Mouse (Mus musculus): ENCODE results near the gene Mgarp.
"Not testable (repeated sequence)": the region's sequence is repeated elsewhere in the genome, so short reads cannot be mapped to it uniquely, and the experiment has no call there.

Mgarp gene

GRCm38 (mm10) chr3:51395461-51396145 is 935 bp downstream of the Mgarp start:
- no peak for DNase-seq

GRCm38 (mm10) chr3:51394881-51395280 is 1.7 kb downstream of the Mgarp start:
- no peak for DNase-seq

GRCm38 (mm10) chr3:51393651-51394050 is 2.9 kb downstream of the Mgarp start:
- no peak for DNase-seq

- not testable (repeated sequence) for DNase-seq
Measured at GRCm38 (mm10) chr3:51393018-51393417, 3.5 kb downstream of the Mgarp start.

- DNase-seq = no peak
Measured at GRCm38 (mm10) chr3:51391591-51391990, 4.9 kb downstream of the Mgarp start.

GRCm38 (mm10) chr3:51391095-51391494 is 5.4 kb downstream of the Mgarp start:
- no peak for DNase-seq

GRCm38 (mm10) chr3:51388904-51389303 is 7.6 kb downstream of the Mgarp start:
- no peak for DNase-seq

GRCm38 (mm10) chr3:51387868-51388381 is 8.6 kb downstream of the Mgarp start:
- peak; percentile 66 for DNase-seq

- no peak for DNase-seq
Measured at GRCm38 (mm10) chr3:51387134-51387451, 9.4 kb downstream of the Mgarp start.

- no peak for DNase-seq
Measured at GRCm38 (mm10) chr3:51386441-51387133, 10.0 kb downstream of the Mgarp start.

GRCm38 (mm10) chr3:51383409-51383808 is 13.1 kb downstream of the Mgarp start:
- no peak for DNase-seq

- no peak for DNase-seq
Measured at GRCm38 (mm10) chr3:51380660-51381014, 15.9 kb downstream of the Mgarp start.

- peak; percentile 74 for DNase-seq
Measured at GRCm38 (mm10) chr3:51379786-51380659, 16.5 kb downstream of the Mgarp start.

- no peak for DNase-seq
Measured at GRCm38 (mm10) chr3:51378665-51378946, 17.9 kb downstream of the Mgarp start.

- DNase-seq = peak; percentile 59
Measured at GRCm38 (mm10) chr3:51377878-51378664, 18.5 kb downstream of the Mgarp start.

- DNase-seq = peak; percentile 72
Measured at GRCm38 (mm10) chr3:51375307-51376265, 21.0 kb downstream of the Mgarp start.

- DNase-seq = no peak
Measured at GRCm38 (mm10) chr3:51373544-51373943, 23.0 kb downstream of the Mgarp start.

GRCm38 (mm10) chr3:51372883-51373282 is 23.7 kb downstream of the Mgarp start:
- DNase-seq = peak; percentile 36

GRCm38 (mm10) chr3:51371826-51372225 is 24.7 kb downstream of the Mgarp start:
- DNase-seq = no peak

- DNase-seq = no peak
Measured at GRCm38 (mm10) chr3:51368011-51368410, 28.5 kb downstream of the Mgarp start.

GRCm38 (mm10) chr3:51366926-51367325 is 29.6 kb downstream of the Mgarp start:
- no peak for DNase-seq

- DNase-seq = no peak
Measured at GRCm38 (mm10) chr3:51365517-51365882, 31.0 kb downstream of the Mgarp start.
